Mouse (Mus musculus) liver, postnatal 0 days (tissue): ENCODE data around the gene Zfp358. TPM values are rescaled to one million over a fixed set of nuclear protein-coding genes. Genes with fewer than 3 reads are reported as not detected.
A peak's percentile ranks its signal among the peaks of the same experiment; 100 is the strongest.

Experiments used
- ATAC-seq: fragments of 200-750 bp; cut with Nextera tagmentation; 2 replicates; pipeline ENCODE4 v1.8.0; 2017; ENCODE audit warnings: mild to moderate bottlenecking, moderate library complexity
- DNase-seq: peaks from one replicate; pipeline ENCODE4 v3.0.0-alpha.2; 2016
- H3K27ac ChIP-seq: fragments of 300-500 bp; sonication (generic); 2 replicates; pipeline ENCODE4 v1.5.1; 2014; ENCODE audit warnings: antibody characterized with exemption, moderate library complexity, mild to moderate bottlenecking, low read depth
- H3K27me3 ChIP-seq: fragments of 300-500 bp; sonication (generic); 2 replicates; pipeline ENCODE4 v1.6.1; 2014; ENCODE audit warnings: low read length, control low read depth, mixed read lengths; ENCODE audit not compliant: insufficient read depth
- H3K36me3 ChIP-seq: fragments of 300-500 bp; sonication (generic); replicated peaks from 2 replicates; pipeline ENCODE4 v1.6.1; 2014; ENCODE audit warnings: mild to moderate bottlenecking, control low read depth, low read length, moderate library complexity, mixed read lengths; ENCODE audit not compliant: insufficient read depth
- H3K4me1 ChIP-seq: fragments of 300-500 bp; sonication (generic); 2 replicates; pipeline ENCODE4 v1.6.1; 2014; ENCODE audit warnings: antibody characterized with exemption, mild to moderate bottlenecking, control low read depth; ENCODE audit not compliant: insufficient read depth
- H3K4me2 ChIP-seq: fragments of 300-500 bp; sonication (generic); 2 replicates; pipeline ENCODE4 v1.6.1; 2014; ENCODE audit warnings: low read depth, mild to moderate bottlenecking, low read length, moderate library complexity, mixed read lengths
- H3K4me3 ChIP-seq: fragments of 300-500 bp; sonication (generic); 2 replicates; pipeline ENCODE4 v1.5.1; 2014; ENCODE audit warnings: low read depth, low read length
- H3K9ac ChIP-seq: fragments of 300-500 bp; sonication (generic); replicated peaks from 2 replicates; pipeline ENCODE4 v1.6.1; 2014; ENCODE audit warnings: mild to moderate bottlenecking, moderate library complexity
- H3K9me3 ChIP-seq: fragments of 300-500 bp; sonication (generic); 2 replicates; pipeline ENCODE4 v1.6.1; 2016; ENCODE audit warnings: mild to moderate bottlenecking, control low read depth, low read length, mixed read lengths
- CTCF ChIP-seq: sonication (generic); IDR thresholded peaks from 2 replicates; pipeline ENCODE4 v1.5.1; 2016; ENCODE audit warnings: antibody characterized with exemption, low read depth
- EP300 ChIP-seq: IDR thresholded peaks from 2 replicates; pipeline ENCODE4 v1.6.1; 2016; ENCODE audit warnings: antibody characterized with exemption, low read depth, mild to moderate bottlenecking
- WGBS: fragments of 180-500 bp; shearing (Covaris S2); extraction: QIAGEN DNeasy Blood & Tissue Kit; methylation state at CpG from one replicate; pipeline ENCODE4 v1.1.7; 2014; ENCODE audit not compliant: insufficient replicate concordance; 5-methylcytosine and 5-hydroxymethylcytosine counted together
- polyA plus RNA-seq: library from polyadenylated mRNA; unstranded; fragments of >200 nt; fragmentation: Nextera tagmentation; extraction: Ambion mirVana; gene quantifications from 2 replicates; pipeline ENCODE4 v1.2.1, GENCODE M21; 2015

Zfp358 gene
- polyA plus RNA-seq = 4.9 and 6.3 TPM in 2 replicates

DNA sequence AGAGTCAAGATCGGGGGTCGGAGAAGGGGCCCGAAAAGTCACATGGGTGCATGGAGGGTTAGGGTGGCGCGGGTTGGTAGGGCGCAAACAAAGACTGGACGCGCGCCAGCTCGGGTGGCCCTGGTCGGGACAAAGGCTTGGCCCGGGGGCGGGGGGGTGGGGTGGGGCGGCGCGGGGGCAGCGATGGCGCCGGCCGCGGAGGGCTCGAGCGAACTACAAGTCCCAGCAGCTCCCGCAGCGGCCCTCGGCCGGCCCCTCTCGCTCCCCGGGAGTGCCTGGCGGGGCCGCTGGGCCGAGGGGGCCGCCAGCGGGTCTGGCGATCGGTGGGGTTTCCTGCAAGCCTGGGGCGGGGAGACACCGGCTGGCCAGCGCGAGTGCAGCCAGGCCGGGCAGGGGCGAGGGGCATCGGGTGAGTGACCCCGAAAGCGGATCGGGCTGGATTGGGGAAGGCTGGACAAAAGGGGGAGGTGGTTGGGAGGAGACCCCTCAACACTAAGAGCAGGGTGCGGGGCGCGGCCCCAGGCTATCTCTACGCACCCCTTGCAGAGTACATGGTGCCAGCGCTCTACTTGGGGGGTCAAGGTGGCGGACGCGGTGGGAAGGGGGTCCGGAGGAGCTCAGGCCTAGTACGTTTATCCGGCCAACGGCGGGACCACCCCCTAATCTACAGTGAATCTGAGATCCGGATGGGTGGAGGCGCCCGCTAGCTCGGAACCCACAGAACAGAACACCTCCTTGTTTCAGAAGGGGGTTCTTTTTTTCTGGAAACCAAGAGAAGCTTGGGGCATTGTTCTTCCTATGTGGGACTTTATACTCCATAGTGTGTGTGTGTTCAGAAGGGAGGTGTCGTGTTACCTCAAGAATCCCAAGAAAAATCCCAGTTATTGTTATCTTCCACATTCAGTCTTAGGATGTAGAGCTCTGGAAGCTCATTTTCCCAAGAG lies at the start of gene Zfp358:
Gene Zfp358 (plus strand): TSS at position 238 of the 944 bp plus-strand sequence.
- H3K27me3 ChIP-seq = no peaks in the 10 kb centered on the region
- TF ChIP-seq EP300 = no peak
- no peak for TF ChIP-seq CTCF
- peak within 1 kb of the TSS; percentile 91 for H3K9ac ChIP-seq
- peak; percentile 87 for ATAC-seq
- H3K4me2 ChIP-seq = peak within 1 kb of the TSS; percentile 79
- peak; percentile 76 for DNase-seq
- H3K9me3 ChIP-seq = no peaks in the 10 kb centered on the region
- H3K4me1 ChIP-seq = peaks cover 10% of the 10 kb centered on the region; the same call in 1 of the 2 replicates
- peaks cover 11% of the 10 kb centered on the region for H3K36me3 ChIP-seq
- peak within 1 kb of the TSS; percentile 35 for H3K27ac ChIP-seq
- WGBS = under 1% methylated on average over 53 of the region's 64 CpGs
- peak within 1 kb of the TSS; percentile 78 for H3K4me3 ChIP-seq

DNA sequence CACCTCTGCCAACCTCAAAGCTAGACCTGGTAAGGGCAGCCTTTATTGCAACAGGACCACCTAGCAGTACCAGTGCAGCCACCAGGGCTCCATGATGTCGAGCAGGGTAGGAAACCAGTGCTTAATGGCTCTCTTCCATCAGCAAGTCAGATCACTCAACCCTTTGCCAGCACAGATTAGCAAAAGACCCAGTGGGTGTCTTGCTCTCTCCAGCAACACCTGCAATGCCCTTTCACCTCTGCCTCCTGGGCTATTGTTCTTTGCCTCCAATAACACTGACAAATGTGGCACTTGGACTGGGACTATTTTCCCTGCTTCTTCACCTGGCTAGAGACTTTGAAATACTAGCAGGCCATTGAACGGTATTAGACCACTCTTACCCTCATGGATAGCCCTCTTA lies 43.7 kb upstream of the Zfp358 start:
- Histone ChIP-seq H3K4me1 (no peaks in the 10 kb centered on the region), H3K4me3 (no peak overlapping the region), H3K27ac (no peak overlapping the region), H3K36me3 (peaks cover 74% of the 10 kb centered on the region), H3K4me2 (no peak overlapping the region), H3K9me3 (no peaks in the 10 kb centered on the region), H3K27me3 (no peaks in the 10 kb centered on the region), H3K9ac (no peak overlapping the region)
- TF ChIP-seq EP300 = no peak
- TF ChIP-seq CTCF = no peak
- 82% methylated on average over 2 of the region's 2 CpGs for WGBS
- ATAC-seq = no peak
- no peak for DNase-seq

DNA sequence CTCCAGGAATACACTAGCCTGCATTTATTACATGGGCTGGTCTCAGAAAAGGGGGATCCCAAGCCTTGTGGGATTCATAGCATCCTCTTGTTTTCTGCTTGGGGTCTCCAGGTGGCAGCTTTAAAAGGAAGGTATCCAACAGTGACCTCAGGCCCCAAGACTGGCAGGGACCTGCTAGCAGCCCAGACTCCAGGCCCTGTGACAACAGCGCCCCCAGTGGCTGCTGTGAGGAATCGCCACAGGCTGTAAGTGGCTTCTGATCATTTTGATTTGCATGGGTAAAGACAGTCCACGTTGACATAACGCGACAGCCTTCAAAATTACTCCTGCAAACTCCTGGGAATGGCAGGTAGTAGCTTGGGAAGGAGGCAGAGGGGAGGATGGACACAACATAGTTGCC lies 42.3 kb upstream of the Zfp358 start:
- H3K27me3 ChIP-seq = no peaks in the 10 kb centered on the region
- no peak overlapping the region for H3K4me2 ChIP-seq
- no peaks in the 10 kb centered on the region for H3K4me1 ChIP-seq
- peak; percentile 56 for ATAC-seq
- H3K36me3 ChIP-seq = peaks cover 84% of the 10 kb centered on the region
- no peak overlapping the region for H3K4me3 ChIP-seq
- DNase-seq = peak; percentile 69
- WGBS = 46% methylated on average over 5 of the region's 5 CpGs
- H3K9me3 ChIP-seq = no peaks in the 10 kb centered on the region
- H3K9ac ChIP-seq = no peak overlapping the region
- no peak for TF ChIP-seq EP300
- TF ChIP-seq CTCF = peak; percentile 94
- no peak overlapping the region for H3K27ac ChIP-seq

DNA sequence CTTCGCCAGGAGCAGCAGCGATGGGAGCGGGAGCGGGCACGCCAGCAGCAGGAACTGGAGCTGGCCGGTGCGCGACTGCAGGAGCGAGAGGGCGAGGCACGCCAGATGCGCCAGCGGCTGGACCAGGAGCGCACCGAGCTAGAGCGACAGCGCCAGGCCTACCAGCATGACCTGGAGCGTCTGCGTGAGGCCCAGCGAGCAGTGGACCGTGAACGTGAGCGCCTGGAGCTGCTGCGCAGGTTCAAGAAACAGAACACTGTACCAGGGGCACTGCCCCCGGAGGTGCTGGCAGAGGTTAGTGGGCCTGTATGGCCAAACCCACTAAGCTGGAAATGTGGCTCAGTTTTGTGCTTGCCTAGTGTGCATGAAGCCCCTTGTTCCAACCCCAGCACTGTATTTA lies 40.9 kb upstream of the Zfp358 start:
- no peak for ATAC-seq
- 95% methylated on average over 25 of the region's 25 CpGs for WGBS
- H3K4me1 ChIP-seq = no peaks in the 10 kb centered on the region
- no peak overlapping the region for H3K9ac ChIP-seq
- H3K4me2 ChIP-seq = no peak overlapping the region
- no peak for DNase-seq
- no peak for TF ChIP-seq CTCF
- TF ChIP-seq EP300 = no peak
- no peaks in the 10 kb centered on the region for H3K9me3 ChIP-seq
- no peak overlapping the region for H3K4me3 ChIP-seq
- H3K36me3 ChIP-seq = peaks cover 88% of the 10 kb centered on the region
- H3K27me3 ChIP-seq = no peaks in the 10 kb centered on the region
- H3K27ac ChIP-seq = no peak overlapping the region

DNA sequence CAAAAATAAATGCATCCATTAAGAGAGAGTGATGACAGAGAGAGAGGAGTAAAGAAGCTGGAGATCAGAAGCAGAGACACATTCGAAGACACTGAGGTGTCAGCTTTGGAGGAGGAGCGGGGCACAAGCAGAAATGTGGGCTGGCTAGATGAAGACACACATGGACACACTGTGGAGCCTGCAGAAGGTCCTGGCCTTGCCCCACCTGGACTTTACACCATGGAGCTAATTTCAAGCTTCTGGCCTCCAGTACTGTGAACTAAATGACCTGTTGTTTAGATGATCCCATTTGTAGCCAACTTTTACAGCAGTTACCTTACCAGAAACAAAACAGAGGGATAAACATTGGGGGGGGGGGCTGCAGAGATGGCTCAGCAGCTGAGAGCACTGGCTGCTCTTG lies 29.7 kb upstream of the Zfp358 start:
- DNase-seq (no peak), ATAC-seq (peak; percentile 31)
- H3K36me3 ChIP-seq = peaks cover 15% of the 10 kb centered on the region; the same call in 1 of the 2 replicates
- H3K4me3 ChIP-seq = no peak overlapping the region
- no peaks in the 10 kb centered on the region for H3K27me3 ChIP-seq
- H3K9ac ChIP-seq = no peak overlapping the region
- no peak overlapping the region for H3K4me2 ChIP-seq
- H3K9me3 ChIP-seq = no peaks in the 10 kb centered on the region
- peak overlapping the region; percentile 39; the same call in 1 of the 2 replicates for H3K27ac ChIP-seq
- H3K4me1 ChIP-seq = peaks cover 3% of the 10 kb centered on the region; the same call in 1 of the 2 replicates
- WGBS = 70% methylated on average over 2 of the region's 2 CpGs
- TF ChIP-seq CTCF (no peak), EP300 (no peak)

- H3K36me3 ChIP-seq = peaks cover 6% of the 10 kb centered on the region; the same call in 1 of the 2 replicates
- H3K4me3 ChIP-seq = no peak overlapping the region
- peak overlapping the region; percentile 39; the same call in 1 of the 2 replicates for H3K27ac ChIP-seq
- peak; percentile 29; the same call in 1 of the 2 replicates for ATAC-seq
- whole genome bisulfite sequencing = 64% methylated on average over 5 of the region's 5 CpGs
- H3K27me3 ChIP-seq = no peaks in the 10 kb centered on the region
- H3K4me1 ChIP-seq = peaks cover 6% of the 10 kb centered on the region; the same call in 1 of the 2 replicates
- H3K9ac ChIP-seq = no peak overlapping the region
- TF ChIP-seq CTCF = peak; percentile 78
- TF ChIP-seq EP300 = no peak
- DNase-seq = peak; percentile 67
- H3K4me2 ChIP-seq = no peak overlapping the region
- H3K9me3 ChIP-seq = no peaks in the 10 kb centered on the region
Measured at GRCm38 (mm10) chr8:3464309-3464708, 28.6 kb upstream of the Zfp358 start.
